7 mouse cellular contexts compared by ENCODE assay signal in the genomic region with DNA sequence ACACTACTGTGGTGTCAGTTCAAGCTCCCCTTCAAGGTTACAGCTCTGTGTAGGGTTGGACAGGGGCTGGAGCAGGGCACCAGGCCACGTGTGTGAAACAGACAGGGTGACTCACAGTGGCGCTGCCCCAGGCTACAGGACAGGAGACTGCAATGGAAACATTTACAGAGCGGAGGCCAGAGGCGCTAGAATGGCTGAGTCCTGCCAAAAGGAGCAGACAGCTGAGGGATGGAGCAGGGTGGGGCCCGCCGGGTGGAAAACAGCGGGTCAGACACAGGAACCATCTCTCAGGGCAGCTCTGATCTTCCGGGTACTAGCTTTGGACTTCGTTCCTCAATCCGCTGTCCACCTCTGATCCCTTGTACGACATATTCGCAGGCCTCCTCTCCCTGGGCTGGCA. TPM values are rescaled to one million over a fixed set of nuclear protein-coding genes. Genes with fewer than 3 reads are reported as not detected.
DNase-seq lines count a peak whose midpoint lies in the region; ATAC-seq lines count a peak whose summit lies in the region.

No protein-coding gene starts in this region.

- no peak for ATAC-seq in inflammation-experienced regulatory T-cells, adult 6 months

- DNase-seq in adipocyte (ENCODE audit: low spot score), result peak; percentile 94
- peak; percentile 73 to 78 for DNase-seq in heart, postnatal 14 days
- DNase-seq in lung, postnatal 14 days, result peak; percentile 72
- DNase-seq in spleen, postnatal 14 days (ENCODE audit: low spot score in 2 of 2), result no peak
- DNase-seq in spleen, adult 18-20 months, result no peak

- peaks cover 44% of the 10 kb centered on the region for H3K4me1 ChIP-seq in brown adipose tissue, adult 24 weeks (ENCODE audit: control insufficient read depth, insufficient read depth, insufficient read length, low read length)

- H3K27ac ChIP-seq in brown adipose tissue, adult 24 weeks (replicated peaks; ENCODE audit: low read depth, low read length), result peak overlapping the region; percentile 92

- intact Hi-C loops in heart, postnatal 14 days (cut with DNase I), result no loop called here

- no peak overlapping the region for H3K4me3 ChIP-seq in brown adipose tissue, adult 24 weeks (ENCODE audit: insufficient read depth, low read depth, low read length)

RNA-seq across cellular contexts. Expression of a gene that starts 4.3 kb away (rescaled TPM):
- 1.3 TPM in 1 of 2 replicates, not detected in the other for polyA plus RNA-seq in brown adipose tissue, adult 24 weeks (2012; ENCODE audit: insufficient read depth, insufficient read length, missing spikeins)
- under 1 TPM; 0.74 to 0.80 TPM for total RNA-seq in heart, postnatal 14 days (2021)
- not detected for polyA plus RNA-seq in inflammation-experienced regulatory T-cells, adult 6 months (2017; shearing (Covaris generic))

RNA-seq across cellular contexts. Expression of a gene that starts 13.5 kb away (rescaled TPM):
- polyA plus RNA-seq in brown adipose tissue, adult 24 weeks (2012; ENCODE audit: insufficient read depth, insufficient read length, missing spikeins), result 1.8 TPM in 1 of 2 replicates, not detected in the other
- 1 to 10 TPM; 2.7 TPM for total RNA-seq in heart, postnatal 14 days (2021)
- polyA plus RNA-seq in inflammation-experienced regulatory T-cells, adult 6 months (2017; shearing (Covaris generic)), result not detected

RNA-seq across cellular contexts. Expression of a gene that starts 31.9 kb away (rescaled TPM):
- 18.1 and 19.7 TPM in 2 replicates for polyA plus RNA-seq in brown adipose tissue, adult 24 weeks (2012; ENCODE audit: insufficient read depth, insufficient read length, missing spikeins)
- total RNA-seq in heart, postnatal 14 days (2021), result 10 to 100 TPM; 41.8 to 46.5 TPM
- 1 to 10 TPM; 3.9 to 5.8 (median 5.2) TPM for polyA plus RNA-seq in inflammation-experienced regulatory T-cells, adult 6 months (2017; shearing (Covaris generic))

RNA-seq across cellular contexts. Expression of a gene that starts 50.9 kb away (rescaled TPM):
- polyA plus RNA-seq in brown adipose tissue, adult 24 weeks (2012; ENCODE audit: insufficient read depth, insufficient read length, missing spikeins), result 3.5 and 6.0 TPM in 2 replicates
- 1 to 10 TPM; 4.7 to 5.3 TPM for total RNA-seq in heart, postnatal 14 days (2021)
- 1 to 10 TPM; 4.6 to 5.6 (median 5.2) TPM for polyA plus RNA-seq in inflammation-experienced regulatory T-cells, adult 6 months (2017; shearing (Covaris generic))

RNA-seq across cellular contexts. Expression of a gene that starts 57.0 kb away (rescaled TPM):
- polyA plus RNA-seq in brown adipose tissue, adult 24 weeks (2012; ENCODE audit: insufficient read depth, insufficient read length, missing spikeins), result not detected in 2 replicates
- not detected for total RNA-seq in heart, postnatal 14 days (2021)
- not detected for polyA plus RNA-seq in inflammation-experienced regulatory T-cells, adult 6 months (2017; shearing (Covaris generic))

Comparison
In these comparisons a context has a peak if more than half of its experiments do, and no peak if none do; other contexts are left out.
1. DNase-seq: peak in adipocyte (single experiment), heart, postnatal 14 days (2 of 2) and lung, postnatal 14 days (single experiment); none in spleen, postnatal 14 days (0 of 2) and spleen, adult 18-20 months (0 of 2).